Mouse (Mus musculus) bone marrow macrophage, adult 2 months (primary cell): ENCODE results near the gene Chchd1.

ENCODE experiments used
- CTCF ChIP-seq: IDR thresholded peaks from 2 replicates; pipeline ENCODE4 v1.5.1; 2012; ENCODE audit warnings: low read depth, mild to moderate bottlenecking, low read length, moderate library complexity
- POLR2A ChIP-seq: IDR thresholded peaks from 2 replicates; pipeline ENCODE4 v1.6.1; 2012; ENCODE audit warnings: mild to moderate bottlenecking, low read depth, low read length, borderline replicate concordance

GRCm38 (mm10) chr14:20656361-20656760 lies 46.4 kb upstream of the Chchd1 start, which contains the start of gene Myoz1:
- TF ChIP-seq CTCF (no peak), POLR2A (no peak)
